Mouse (Mus musculus) midbrain, embryonic 14.5 days (tissue): ENCODE data around the gene Socs3. TPM values are rescaled to one million over a fixed set of nuclear protein-coding genes. Genes with fewer than 3 reads are reported as not detected.
A peak's percentile ranks its signal among the peaks of the same experiment; 100 is the strongest.

ENCODE experiments used
- ATAC-seq: fragments of 200-750 bp; cut with Nextera tagmentation; 2 replicates; pipeline ENCODE4 v1.8.0; 2017; ENCODE audit warnings: moderate number of reproducible peaks, moderate library complexity; ENCODE audit not compliant: low FRiP score, low TSS enrichment
- DNase-seq: peaks from one replicate; pipeline ENCODE4 v3.0.0-alpha.2; 2015
- H3K27ac ChIP-seq: fragments of 300-500 bp; sonication (generic); replicated peaks from 2 replicates; pipeline ENCODE4 v1.5.1; 2014; ENCODE audit warnings: mild to moderate bottlenecking, low read depth, low read length, moderate library complexity
- H3K27me3 ChIP-seq: fragments of 300-500 bp; sonication (generic); 2 replicates; pipeline ENCODE4 v1.6.1; 2014; ENCODE audit warnings: low read length, control low read depth, mixed read lengths; ENCODE audit not compliant: control insufficient read depth, insufficient read depth
- H3K36me3 ChIP-seq: fragments of 300-500 bp; sonication (generic); 2 replicates; pipeline ENCODE4 v1.6.1; 2014; ENCODE audit warnings: low read length, control low read depth; ENCODE audit not compliant: control insufficient read depth, insufficient read depth
- H3K4me1 ChIP-seq: fragments of 300-500 bp; sonication (generic); 2 replicates; pipeline ENCODE4 v1.6.1; 2014; ENCODE audit warnings: mild to moderate bottlenecking, antibody characterized with exemption, low read length, control low read depth; ENCODE audit not compliant: control insufficient read depth, insufficient read depth
- H3K4me2 ChIP-seq: fragments of 300-500 bp; sonication (generic); 2 replicates; pipeline ENCODE4 v1.6.1; 2014; ENCODE audit warnings: mild to moderate bottlenecking, low read length, moderate library complexity
- H3K4me3 ChIP-seq: fragments of 300-500 bp; sonication (generic); replicated peaks from 2 replicates; pipeline ENCODE4 v1.5.1; 2014; ENCODE audit warnings: low read depth, low read length
- H3K9ac ChIP-seq: fragments of 300-500 bp; sonication (generic); replicated peaks from 2 replicates; pipeline ENCODE4 v1.6.1; 2014; ENCODE audit warnings: mild to moderate bottlenecking, low read length, moderate library complexity
- H3K9me3 ChIP-seq: fragments of 300-500 bp; sonication (generic); 2 replicates; pipeline ENCODE4 v1.6.1; 2016; ENCODE audit warnings: low read length, control low read depth, mixed read lengths; ENCODE audit not compliant: control insufficient read depth
- WGBS: fragments of 180-500 bp; shearing (Covaris S2); extraction: QIAGEN DNeasy Blood & Tissue Kit; methylation state at CpG from one replicate; pipeline ENCODE4 v1.1.7; 2014; 5-methylcytosine and 5-hydroxymethylcytosine counted together
- polyA plus RNA-seq: library from polyadenylated mRNA; unstranded; fragments of >200 nt; fragmentation: Nextera tagmentation; extraction: Ambion mirVana; gene quantifications from 2 replicates; pipeline ENCODE4 v1.2.1, GENCODE M21; 2014

Gene Socs3
- polyA plus RNA-seq, 1 experiment from 2014 or later = 4.3 TPM

DNA sequence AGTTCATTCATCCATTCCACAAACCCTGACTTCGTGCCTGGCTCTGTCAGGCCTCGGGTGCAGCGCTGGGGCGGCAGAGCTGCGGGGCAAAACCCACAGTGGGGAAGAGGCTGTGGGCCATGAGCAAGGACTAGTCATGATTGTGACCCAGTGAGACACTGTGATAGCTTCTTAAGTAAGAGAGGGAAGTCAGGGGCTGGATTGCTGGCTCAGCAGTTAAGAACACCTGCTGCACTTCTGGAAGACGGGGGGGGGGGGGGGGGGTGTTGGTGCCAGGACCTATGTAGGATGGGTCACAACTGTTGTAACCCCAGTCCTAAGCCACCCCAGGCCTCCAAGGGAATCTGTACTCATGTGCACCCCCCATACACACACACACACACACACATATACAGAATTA lies 1.3 kb upstream of the Socs3 start:
- H3K4me3 ChIP-seq = no peak overlapping the region
- H3K9ac ChIP-seq = no peak overlapping the region
- H3K27me3 ChIP-seq = peaks cover 15% of the 10 kb centered on the region
- 59% methylated on average over 6 of the region's 6 CpGs for WGBS
- no peak overlapping the region for H3K27ac ChIP-seq
- no peak overlapping the region for H3K4me2 ChIP-seq
- ATAC-seq (no peak), DNase-seq (no peak)
- no peaks in the 10 kb centered on the region for H3K36me3 ChIP-seq
- H3K4me1 ChIP-seq = peaks cover 50% of the 10 kb centered on the region
- H3K9me3 ChIP-seq = no peaks in the 10 kb centered on the region

DNA sequence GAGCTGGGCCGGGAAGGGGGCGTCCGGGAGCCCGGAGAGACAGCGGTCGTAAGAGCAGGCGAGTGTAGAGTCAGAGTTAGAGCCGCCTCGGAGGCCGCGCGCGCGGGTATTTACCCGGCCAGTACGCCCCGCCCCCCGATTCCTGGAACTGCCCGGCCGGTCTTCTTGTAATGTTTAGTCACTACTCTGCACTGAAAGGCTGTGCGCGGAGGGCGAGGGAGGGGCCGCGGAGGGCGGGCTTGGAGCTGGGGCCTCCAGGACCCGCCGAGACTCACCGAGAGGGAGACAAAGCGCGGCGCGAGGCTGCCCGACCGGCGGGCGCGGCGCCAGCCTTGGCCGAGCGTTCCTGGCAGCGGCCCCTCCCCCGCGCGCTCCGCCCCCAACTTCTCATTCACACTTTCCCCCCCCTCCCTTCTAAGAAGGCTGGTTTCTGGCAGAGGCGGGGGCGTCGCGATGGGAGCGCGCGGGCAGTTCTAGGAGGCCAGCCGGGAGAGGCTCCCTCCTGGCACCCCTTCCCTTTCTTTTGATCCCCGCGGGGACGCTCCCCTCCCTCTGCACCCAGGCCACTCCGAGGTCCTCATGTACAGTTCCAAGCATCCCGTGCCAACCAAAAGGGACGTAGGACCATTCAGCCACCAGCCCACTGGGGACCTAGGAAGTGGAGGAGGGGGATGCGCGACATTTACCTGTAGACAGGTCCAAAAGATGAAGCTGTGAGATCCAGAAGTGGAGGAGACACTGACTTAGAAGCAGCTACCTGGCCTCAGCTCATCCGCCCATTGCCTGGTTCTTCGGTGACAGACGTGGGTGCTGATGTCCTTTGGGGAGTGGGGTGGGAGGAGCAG lies 525 bp downstream of the Socs3 start:
- Histone ChIP-seq H3K9ac (peak overlapping the region; percentile 85), H3K9me3 (no peaks in the 10 kb centered on the region), H3K4me3 (peak overlapping the region; percentile 65), H3K27ac (peak overlapping the region; percentile 86), H3K4me2 (peak overlapping the region; percentile 95), H3K4me1 (peaks cover 47% of the 10 kb centered on the region), H3K27me3 (peaks cover 19% of the 10 kb centered on the region), H3K36me3 (no peaks in the 10 kb centered on the region)
- DNase-seq = peak; percentile 94
- under 1% methylated on average over 61 of the region's 65 CpGs for WGBS
- peak; percentile 85 for ATAC-seq

DNA sequence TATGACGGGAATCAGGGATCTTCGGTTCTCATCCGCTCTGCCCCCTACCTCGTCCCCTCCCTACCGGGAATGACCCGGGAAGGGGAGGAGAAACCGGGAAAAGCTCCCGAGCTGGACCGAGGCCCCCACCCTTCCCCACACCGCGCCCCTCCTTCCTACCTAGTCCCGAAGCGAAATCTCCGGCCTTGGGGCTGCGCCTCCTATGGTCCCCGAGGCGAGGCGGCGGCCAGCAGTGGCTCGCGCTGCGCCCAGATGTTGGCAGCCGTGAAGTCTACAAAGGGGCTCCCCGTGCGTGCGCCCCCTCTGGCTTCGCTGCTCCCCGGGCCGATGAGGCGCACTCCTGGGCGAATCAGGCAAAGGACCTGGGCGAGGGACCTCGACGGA lies 1.1 kb downstream of the Socs3 start:
- peak; percentile 47 for ATAC-seq
- WGBS = under 1% methylated on average over 31 of the region's 34 CpGs
- peaks cover 47% of the 10 kb centered on the region for H3K4me1 ChIP-seq

DNA sequence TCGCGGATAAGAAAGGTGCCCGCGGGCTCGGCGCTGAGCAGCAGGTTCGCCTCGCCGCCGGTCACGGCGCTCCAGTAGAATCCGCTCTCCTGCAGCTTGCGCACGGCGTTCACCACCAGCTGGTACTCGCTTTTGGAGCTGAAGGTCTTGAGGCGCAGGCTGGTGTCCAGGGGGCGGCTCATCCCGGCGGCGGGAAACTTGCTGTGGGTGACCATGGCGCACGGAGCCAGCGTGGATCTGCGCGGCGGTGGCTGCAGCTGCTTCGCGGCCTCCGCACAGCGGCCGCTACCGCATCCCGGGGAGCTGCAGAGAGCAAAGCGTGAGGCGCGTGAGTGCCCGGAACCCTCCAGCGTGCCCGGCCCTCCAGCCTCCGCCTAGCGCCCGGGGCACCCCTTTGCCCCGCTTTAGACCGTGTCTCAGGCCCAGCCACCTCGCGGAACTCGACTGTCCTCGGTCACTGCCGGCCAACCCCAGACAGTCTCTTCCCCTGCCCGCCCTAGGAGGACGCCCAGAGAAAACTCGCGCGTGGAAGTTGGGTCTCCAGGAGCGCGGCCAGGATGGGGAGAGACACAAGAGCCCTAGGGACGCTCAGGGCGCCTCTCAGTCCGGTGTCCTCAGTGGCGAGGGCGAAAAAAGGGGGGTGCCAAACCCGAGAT lies 1.7 kb downstream of the Socs3 start:
- H3K9me3 ChIP-seq = no peaks in the 10 kb centered on the region
- H3K36me3 ChIP-seq = no peaks in the 10 kb centered on the region
- peak overlapping the region; percentile 85 for H3K9ac ChIP-seq
- ATAC-seq (peak; percentile 0; the same call in 1 of the 2 replicates), DNase-seq (peak; percentile 68)
- peak overlapping the region; percentile 86 for H3K27ac ChIP-seq
- H3K4me1 ChIP-seq = peaks cover 51% of the 10 kb centered on the region
- WGBS = under 1% methylated on average over 64 of the region's 64 CpGs
- H3K4me2 ChIP-seq = peak overlapping the region; percentile 95
- H3K4me3 ChIP-seq = peak overlapping the region; percentile 65
- peaks cover 19% of the 10 kb centered on the region for H3K27me3 ChIP-seq

More for the DNA sequence above, 1.1 kb downstream of the Socs3 start:
- Histone ChIP-seq H3K9ac (peak overlapping the region; percentile 85), H3K27me3 (peaks cover 19% of the 10 kb centered on the region), H3K4me2 (peak overlapping the region; percentile 95), H3K36me3 (no peaks in the 10 kb centered on the region), H3K9me3 (no peaks in the 10 kb centered on the region), H3K27ac (peak overlapping the region; percentile 86), H3K4me3 (peak overlapping the region; percentile 65)
- no peak for DNase-seq

DNA sequence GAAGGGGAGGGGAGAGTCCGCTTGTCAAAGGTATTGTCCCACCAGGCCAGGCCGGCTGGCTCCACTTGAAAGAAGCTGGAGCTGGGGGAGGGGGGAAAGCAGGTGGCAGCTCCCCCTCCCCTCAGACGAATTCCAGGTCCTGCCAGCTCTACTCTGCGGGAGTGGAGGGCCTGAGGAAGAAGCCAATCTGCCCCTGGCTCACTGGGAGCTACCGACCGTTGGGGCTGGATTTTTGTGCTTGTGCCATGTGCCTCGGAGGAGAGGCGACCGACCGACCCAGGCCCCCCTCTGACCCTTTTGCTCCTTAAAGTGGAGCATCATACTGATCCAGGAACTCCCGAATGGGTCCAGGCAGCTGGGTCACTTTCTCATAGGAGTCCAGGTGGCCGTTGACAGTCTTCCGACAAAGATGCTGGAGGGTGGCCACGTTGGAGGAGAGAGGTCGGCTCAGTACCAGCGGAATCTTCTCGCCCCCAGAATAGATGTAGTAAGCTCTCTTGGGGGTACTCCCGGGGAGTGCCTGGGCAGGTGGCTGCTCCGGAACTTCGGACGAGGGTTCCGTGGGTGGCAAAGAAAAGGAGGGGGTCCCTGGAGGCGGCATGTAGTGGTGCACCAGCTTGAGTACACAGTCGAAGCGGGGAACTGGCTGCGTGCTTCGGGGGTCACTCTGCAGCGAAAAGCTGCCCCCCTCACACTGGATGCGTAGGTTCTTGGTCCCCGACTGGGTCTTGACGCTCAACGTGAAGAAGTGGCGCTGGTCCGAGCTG lies 2.4 kb downstream of the Socs3 start:
- H3K4me2 ChIP-seq = peak overlapping the region; percentile 95
- no peaks in the 10 kb centered on the region for H3K9me3 ChIP-seq
- peak overlapping the region; percentile 85 for H3K9ac ChIP-seq
- peaks cover 58% of the 10 kb centered on the region for H3K4me1 ChIP-seq
- H3K4me3 ChIP-seq = peak overlapping the region; percentile 65
- DNase-seq = no peak
- 3% methylated on average over 34 of the region's 34 CpGs for WGBS
- no peak overlapping the region for H3K27ac ChIP-seq
- H3K27me3 ChIP-seq = peaks cover 19% of the 10 kb centered on the region
- ATAC-seq = no peak
- H3K36me3 ChIP-seq = no peaks in the 10 kb centered on the region

DNA sequence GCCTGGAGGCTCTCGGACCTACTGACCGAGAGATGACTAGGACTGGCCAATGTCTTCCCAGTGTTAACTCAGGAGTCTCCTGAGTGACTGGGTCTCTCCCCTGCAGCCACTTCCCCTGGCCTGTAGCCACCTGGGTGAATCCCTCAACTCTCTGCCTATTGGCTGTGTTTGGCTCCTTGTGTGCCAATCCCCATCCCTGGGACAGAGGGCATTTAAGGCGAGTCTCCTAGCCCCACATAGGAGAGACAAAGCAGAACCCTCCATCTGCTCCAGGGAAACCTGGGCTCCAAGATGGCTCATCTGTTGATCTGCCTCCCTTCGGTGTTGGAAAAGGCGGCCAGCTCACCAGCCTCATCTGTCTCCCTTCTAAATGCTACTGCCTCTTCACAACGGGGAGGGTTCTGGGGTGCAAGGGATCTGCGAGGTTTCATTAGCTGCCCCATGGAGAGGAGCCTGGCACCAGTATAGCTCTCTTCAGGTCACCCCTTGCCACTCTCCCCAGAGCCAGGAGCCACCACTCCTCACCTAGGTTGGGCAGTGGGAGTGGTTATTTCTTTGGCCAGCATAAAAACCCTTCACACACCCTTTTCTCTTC lies 3.2 kb downstream of the Socs3 start:
- Histone ChIP-seq H3K27ac (no peak overlapping the region), H3K36me3 (no peaks in the 10 kb centered on the region), H3K4me1 (peaks cover 62% of the 10 kb centered on the region), H3K4me2 (peak overlapping the region; percentile 95), H3K9me3 (no peaks in the 10 kb centered on the region), H3K9ac (no peak overlapping the region), H3K27me3 (peaks cover 19% of the 10 kb centered on the region), H3K4me3 (peak overlapping the region; percentile 65; the same call in 1 of the 2 replicates)
- ATAC-seq = no peak
- 33% methylated on average over 7 of the region's 7 CpGs for WGBS
- DNase-seq = no peak

DNA sequence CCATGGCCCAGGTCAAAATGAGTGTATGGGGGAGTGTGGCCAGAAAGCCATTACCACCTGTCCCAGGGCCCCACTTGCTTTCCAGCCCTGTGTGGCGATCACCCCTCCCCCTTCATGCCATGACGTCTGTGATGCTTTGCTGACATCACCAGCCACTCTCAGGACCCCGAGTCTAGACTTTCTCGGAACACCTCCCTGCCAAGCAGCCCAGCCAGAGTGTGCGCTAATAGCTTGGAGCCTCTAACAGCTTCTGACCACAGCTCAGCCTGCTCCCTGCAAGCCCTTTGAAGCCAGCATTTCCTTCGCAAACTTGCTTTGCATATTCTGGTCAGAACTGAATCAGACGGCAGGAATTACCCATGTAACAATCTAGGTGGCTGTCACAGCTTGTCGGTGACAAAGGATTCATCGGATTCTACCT lies 4.3 kb downstream of the Socs3 start:
- Histone ChIP-seq H3K4me1 (peaks cover 62% of the 10 kb centered on the region), H3K4me2 (peak overlapping the region; percentile 3; the same call in 1 of the 2 replicates), H3K36me3 (no peaks in the 10 kb centered on the region), H3K9ac (no peak overlapping the region), H3K27ac (no peak overlapping the region), H3K9me3 (no peaks in the 10 kb centered on the region), H3K4me3 (no peak overlapping the region), H3K27me3 (peaks cover 19% of the 10 kb centered on the region)
- WGBS = 14% methylated on average over 9 of the region's 9 CpGs
- ATAC-seq = no peak
- peak; percentile 49 for DNase-seq

DNA sequence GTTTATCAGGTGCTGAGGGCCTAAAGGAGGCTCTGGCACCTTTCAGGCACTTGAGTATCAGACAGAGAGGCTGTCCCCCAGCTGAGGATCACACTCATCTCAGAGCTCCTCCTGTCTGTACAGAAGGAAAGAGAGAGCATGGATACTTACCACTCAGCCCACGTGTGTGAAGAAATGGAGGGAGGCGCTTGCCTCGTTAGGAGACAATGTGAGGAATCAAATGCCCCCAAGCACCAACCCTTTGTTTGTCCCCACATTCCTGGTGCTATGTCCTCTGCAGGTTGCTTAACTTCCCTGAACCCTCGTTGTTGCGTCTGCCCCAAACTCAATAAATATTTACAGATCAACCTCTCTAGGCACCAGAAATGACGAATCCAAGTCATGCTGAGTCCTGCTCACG lies 4.8 kb downstream of the Socs3 start:
- Histone ChIP-seq H3K9ac (no peak overlapping the region), H3K36me3 (no peaks in the 10 kb centered on the region), H3K4me1 (peaks cover 62% of the 10 kb centered on the region), H3K9me3 (no peaks in the 10 kb centered on the region), H3K27ac (no peak overlapping the region), H3K4me3 (no peak overlapping the region), H3K27me3 (peaks cover 19% of the 10 kb centered on the region), H3K4me2 (no peak overlapping the region)
- DNase-seq (no peak), ATAC-seq (no peak)
- 26% methylated on average over 7 of the region's 7 CpGs for WGBS
